Mouse (Mus musculus): ENCODE results near the gene Sept6. TPM values are rescaled to one million over a fixed set of nuclear protein-coding genes. Genes with fewer than 3 reads are reported as not detected.
"Not testable (repeated sequence)": the region's sequence is repeated elsewhere in the genome, so short reads cannot be mapped to it uniquely, and the experiment has no call there.

The Sept6 gene
- total RNA-seq, 4 experiments from 2014 or later: 0.53 to 2.0 (median 0.86) TPM

DNA sequence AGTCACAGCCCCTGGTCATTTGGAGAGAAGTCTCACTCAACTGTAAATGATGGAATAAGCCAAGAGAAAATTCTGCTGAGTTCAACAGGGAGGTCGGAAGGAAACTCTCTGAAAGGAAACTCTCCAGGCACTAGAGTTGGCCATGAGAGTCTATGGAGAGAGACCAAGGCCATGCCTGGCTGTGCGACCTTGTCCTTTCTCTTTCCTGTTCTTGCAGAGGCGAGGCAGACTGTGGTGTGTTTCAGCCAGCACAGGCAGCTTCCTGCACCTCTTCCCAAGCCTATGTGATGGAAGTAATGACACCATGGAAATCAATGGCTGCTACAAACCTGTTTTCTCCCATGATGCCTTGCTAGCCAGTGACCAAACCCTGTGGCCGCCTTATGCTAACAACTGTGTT is 20.4 kb downstream of the Sept6 start:
- no peak for DNase-seq (ENCODE audit: low spot score in 2 of 2)

DNA sequence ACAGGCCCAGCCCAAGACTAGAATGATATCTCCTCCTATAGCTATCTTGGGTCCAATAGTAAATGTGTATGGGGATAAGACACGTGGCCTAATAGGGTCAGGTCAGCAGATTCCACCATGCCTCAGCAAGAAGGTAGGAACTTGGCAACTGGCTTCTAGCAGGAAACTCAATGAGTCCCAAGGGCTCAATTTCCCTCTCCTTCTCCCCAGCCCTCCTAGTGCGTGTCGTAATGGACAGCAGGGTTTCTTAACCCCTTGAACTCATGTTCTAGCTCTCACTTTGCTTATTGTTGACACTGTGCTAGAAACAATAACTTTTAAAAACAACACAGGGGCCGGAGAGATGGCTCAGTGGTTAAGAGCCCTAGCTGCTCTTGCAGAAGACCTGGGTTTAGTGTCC is 22.1 kb downstream of the Sept6 start:
- no peak for DNase-seq (ENCODE audit: low spot score in 2 of 2)

GRCm38 (mm10) chrX:36956674-36957073 is 34.9 kb downstream of the Sept6 start:
- DNase-seq (ENCODE audit: low spot score in 2 of 2): no peak

- DNase-seq (ENCODE audit: low spot score in 2 of 2): no peak
These were observed 50.5 kb downstream of the Sept6 start for GRCm38 (mm10) chrX:36941106-36941505.

GRCm38 (mm10) chrX:36939806-36940413 is 51.7 kb downstream of the Sept6 start:
- DNase-seq (ENCODE audit: low spot score in 2 of 2): peak; percentile 2 to 6

GRCm38 (mm10) chrX:36935326-36935966 is 56.1 kb downstream of the Sept6 start:
- DNase-seq (ENCODE audit: low spot score in 2 of 2): no peak

GRCm38 (mm10) chrX:36930574-36930973 is 61.0 kb downstream of the Sept6 start:
- DNase-seq (ENCODE audit: low spot score in 2 of 2): no peak

GRCm38 (mm10) chrX:36929694-36930093 is 61.9 kb downstream of the Sept6 start:
- DNase-seq (ENCODE audit: low spot score in 2 of 2): no peak

- no peak for DNase-seq (ENCODE audit: low spot score in 2 of 2)
These were observed 62.8 kb downstream of the Sept6 start for GRCm38 (mm10) chrX:36928791-36929190.

DNA sequence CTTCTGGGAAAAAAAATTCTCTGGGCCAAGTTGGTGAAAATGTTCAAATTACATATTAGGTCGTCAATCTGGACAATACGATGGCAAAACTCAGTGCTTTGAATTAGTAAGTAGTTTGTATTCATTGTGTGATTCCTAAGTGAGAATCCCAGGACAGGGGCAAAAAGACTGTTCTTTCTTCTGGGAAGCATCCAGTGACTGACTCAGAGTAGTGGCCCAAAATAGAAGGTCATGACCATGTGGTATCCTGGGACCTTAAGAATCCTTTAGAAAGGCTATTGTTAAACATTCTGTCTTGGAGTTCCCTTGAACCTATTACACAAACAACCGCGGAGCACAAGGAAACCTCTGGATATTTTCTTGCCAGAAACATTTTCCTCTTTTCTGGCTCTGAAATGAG is 70.2 kb downstream of the Sept6 start:
- no peak for DNase-seq (ENCODE audit: low spot score in 2 of 2)

GRCm38 (mm10) chrX:36917749-36918148 is 73.8 kb downstream of the Sept6 start:
- DNase-seq (ENCODE audit: low spot score in 2 of 2): no peak

DNA sequence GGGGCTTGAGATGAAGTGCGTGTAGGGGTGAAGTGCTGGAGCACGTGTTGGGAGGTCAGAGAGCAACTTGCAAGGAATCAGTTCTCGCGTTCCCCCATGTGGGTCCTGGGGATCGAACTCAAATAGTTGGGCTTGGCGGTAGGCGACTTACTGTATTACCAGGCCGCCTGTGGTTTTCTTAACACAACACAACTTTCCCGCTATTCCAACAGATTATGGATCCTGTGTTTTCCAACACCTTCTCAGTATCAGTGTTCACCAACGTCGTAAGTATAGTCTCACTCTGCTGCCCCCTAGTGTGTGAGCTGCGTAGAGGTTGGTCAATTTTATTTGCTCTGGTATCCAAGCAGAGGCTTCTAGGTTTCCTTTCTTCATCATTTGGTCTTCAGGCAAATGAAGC is 80.3 kb downstream of the Sept6 start:
- DNase-seq (ENCODE audit: low spot score in 2 of 2): no peak

GRCm38 (mm10) chrX:36906539-36906938 is 85.1 kb downstream of the Sept6 start:
- DNase-seq (ENCODE audit: low spot score in 2 of 2): no peak

DNA sequence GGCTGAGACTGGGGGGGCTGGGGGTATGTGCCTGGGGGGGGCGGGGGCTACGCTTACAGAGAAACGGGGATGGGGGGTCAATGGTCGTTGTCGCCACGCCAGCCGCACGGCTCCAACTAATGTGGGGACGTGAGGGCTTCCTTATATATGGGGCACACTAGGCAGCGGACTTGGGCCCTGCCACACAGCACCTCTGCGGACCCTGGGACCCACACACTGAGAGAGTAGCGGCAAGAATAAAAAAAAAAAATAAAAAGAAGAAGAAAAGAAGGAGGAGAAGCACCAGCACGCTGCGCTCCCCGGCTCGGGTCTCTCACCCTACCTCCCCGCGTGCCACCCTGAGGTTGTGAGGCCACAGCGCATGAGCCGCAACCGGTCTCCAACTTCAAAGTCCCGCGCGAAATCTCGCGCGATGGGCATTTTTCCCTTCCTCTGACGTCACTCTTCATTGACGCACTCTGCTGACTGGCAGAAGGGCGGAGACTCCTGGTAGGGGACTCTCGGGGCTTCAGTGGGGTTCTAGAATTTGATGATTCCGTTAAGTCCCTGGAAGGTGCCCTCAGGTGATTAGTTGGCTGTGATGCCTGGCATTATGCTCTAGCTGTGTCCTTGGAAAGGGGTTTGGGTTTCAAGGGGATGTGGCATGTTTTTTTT is 88.4 kb downstream of the Sept6 start:
- DNase-seq (ENCODE audit: low spot score in 2 of 2): peak; percentile 86 to 88

DNA sequence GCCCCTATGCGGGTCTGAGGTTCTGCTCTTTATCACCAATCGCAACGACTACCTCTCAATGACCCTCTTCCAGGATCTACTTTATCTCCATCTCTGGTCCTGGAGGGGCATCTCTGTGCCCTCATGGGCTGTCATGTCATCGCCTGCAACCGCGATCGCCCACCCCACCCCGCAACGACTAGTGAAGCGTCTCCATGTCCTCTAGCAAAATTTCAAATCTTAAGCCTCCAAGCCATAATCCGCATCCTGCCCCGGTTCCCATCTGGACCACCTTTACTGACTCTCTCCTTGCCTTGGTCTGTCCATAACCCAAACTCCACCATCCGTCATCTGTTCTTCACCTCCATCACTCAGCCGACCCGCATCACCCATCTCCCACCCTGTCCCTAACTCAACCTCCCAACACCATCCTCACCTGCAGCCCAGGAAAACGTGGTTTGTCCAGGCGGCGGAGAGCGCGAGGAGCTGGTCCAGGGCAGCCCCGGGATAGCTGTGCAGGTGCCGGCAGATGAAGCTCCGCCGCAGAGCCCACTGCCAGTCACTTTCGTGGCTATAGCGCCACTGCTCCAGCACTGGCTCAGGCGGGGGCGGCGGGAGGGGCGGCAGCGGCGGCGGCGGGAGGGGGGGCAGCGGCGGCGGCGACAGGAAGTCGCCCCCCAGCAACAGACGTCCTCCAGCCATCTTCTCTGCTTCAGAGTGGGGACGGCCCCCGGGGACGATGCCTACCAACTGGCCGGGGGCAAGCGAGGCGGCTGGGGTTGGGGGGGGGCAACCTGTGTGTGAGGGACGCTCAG is 89.1 kb downstream of the Sept6 start, which contains the start of gene Nkrf:
TSS of gene Nkrf (minus strand) at position 579 of the 794 bp plus-strand sequence.
- no peak for DNase-seq (ENCODE audit: low spot score in 2 of 2)

GRCm38 (mm10) chrX:36901655-36902054 is 89.9 kb downstream of the Sept6 start:
- no peak for DNase-seq (ENCODE audit: low spot score in 2 of 2)

GRCm38 (mm10) chrX:36898931-36899330 is 92.7 kb downstream of the Sept6 start:
- not testable (repeated sequence) for DNase-seq (ENCODE audit: low spot score in 2 of 2)

DNA sequence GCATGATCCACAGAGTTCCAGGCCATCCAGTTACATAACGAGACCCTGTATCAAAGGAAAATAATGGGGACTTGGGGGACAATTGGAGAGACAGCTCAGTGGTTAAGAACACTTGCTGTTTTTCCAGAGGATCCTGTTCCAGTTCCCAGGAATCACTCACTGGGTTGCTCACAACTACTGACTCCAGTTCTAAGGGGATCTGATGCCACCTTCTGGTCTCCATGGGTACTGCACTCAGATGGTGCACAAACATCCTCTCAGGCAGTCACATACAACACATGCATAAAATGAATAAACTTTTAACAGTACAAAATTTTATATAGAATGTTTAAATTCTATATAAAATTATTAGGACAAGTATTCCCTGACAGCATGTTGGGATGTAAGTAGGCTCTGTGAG is 106.9 kb downstream of the Sept6 start:
- no peak for DNase-seq (ENCODE audit: low spot score in 2 of 2)

DNA sequence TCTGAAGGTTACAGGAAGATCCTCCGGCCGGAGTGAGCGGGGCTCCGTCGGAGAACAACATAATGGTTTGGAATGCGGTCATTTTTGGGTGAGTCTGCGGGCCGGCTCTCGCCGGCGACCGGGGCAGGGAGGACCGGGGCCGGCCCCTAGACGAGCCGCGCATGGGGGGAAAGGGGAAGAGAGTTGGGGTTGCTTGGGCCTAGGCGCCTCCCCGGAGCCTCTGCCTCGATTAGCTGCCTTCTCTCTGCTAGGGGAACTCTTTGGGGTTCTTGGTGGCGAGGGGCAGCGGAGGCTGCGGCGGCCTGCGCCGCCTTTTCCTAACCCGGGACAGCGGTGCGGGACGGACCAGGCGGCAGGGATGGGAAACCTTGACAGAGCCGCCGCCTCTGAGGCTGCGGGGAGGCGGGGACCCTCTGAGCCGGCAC is 116.9 kb downstream of the Sept6 start:
- no peak for DNase-seq (ENCODE audit: low spot score in 2 of 2)

- peak; percentile 74 to 83 for DNase-seq (ENCODE audit: low spot score in 2 of 2)
These were observed 117.4 kb downstream of the Sept6 start for GRCm38 (mm10) chrX:36874178-36874696.

DNA sequence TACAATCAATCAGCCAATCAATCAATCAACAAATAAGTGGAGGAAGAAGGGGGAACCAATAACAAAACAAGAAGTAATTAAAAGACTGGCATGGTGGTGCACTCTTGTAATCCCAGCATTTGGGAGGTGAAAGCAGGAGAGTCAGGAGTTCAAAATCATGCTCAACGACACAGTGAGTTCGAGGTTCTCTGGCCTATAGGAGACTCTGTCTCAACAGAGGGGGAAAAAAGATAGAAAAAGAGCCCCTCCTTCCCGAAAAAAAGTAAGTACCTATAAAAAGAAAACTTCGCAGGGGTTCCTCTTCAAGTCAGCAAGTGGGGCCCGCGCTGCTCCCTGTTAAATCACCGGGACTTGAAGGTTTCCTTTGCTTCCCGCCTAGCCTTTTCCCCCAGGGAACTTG is 117.8 kb downstream of the Sept6 start, which contains the start of the genes Ube2a and C330007P06Rik:
TSS of gene Ube2a (plus strand) at position 136 of the 400 bp plus-strand sequence.
TSS of gene C330007P06Rik (minus strand) at position 347 of the 400 bp plus-strand sequence.
- DNase-seq (ENCODE audit: low spot score in 2 of 2): no peak
